Mouse (Mus musculus): ENCODE measurements around the gene Gm49510. TPM values are rescaled to one million over a fixed set of nuclear protein-coding genes. Genes with fewer than 3 reads are reported as not detected.

Gm49510 gene
- total and polyA plus RNA-seq, 3 experiments = 0.17 to 0.27 TPM; not detected in 1

- Histone ChIP-seq H3K27me3 (ENCODE audit: control insufficient read depth in 1 of 2, insufficient read depth in 2 of 2, low read length in 2 of 2) (no peaks in the 10 kb centered on the region), H3K79me2 (ENCODE audit: control insufficient read depth, insufficient read depth, low read length, poor library complexity) (no peaks in the 10 kb centered on the region), H3K36me3 (ENCODE audit: control insufficient read depth in 1 of 2, insufficient read depth in 2 of 2, low read length in 2 of 2) (peaks cover 0 to 10% of the 10 kb centered on the region in 2 experiments; a peak in 2 of 4 replicates), H3K27ac (ENCODE audit: control insufficient read depth, low read depth, low read length) (no peak overlapping the region), H3K9me3 (replicated peaks; ENCODE audit: insufficient read depth, low read length) (no peaks in the 10 kb centered on the region), H3K9ac (ENCODE audit: control insufficient read depth, low read depth, low read length, poor library complexity, severe bottlenecking) (peak overlapping the region; percentile 60), H3K4me1 (ENCODE audit: control insufficient read depth in 1 of 2, insufficient read depth in 2 of 2, low read length in 2 of 2) (peaks cover 7 to 23% of the 10 kb centered on the region in 2 experiments), H3K4me3 (ENCODE audit: control insufficient read depth in 1 of 2, insufficient read depth in 1 of 2, low read depth in 2 of 2, low read length in 2 of 2) (peak overlapping the region; percentile 51 to 87)
- TF ChIP-seq ELF1 (IDR thresholded peaks at IDR 0.05; ENCODE audit: low read depth, low read length) (no peak), TCF12 (IDR thresholded peaks at IDR 0.05; ENCODE audit: low read depth, low read length) (no peak), MEF2A (IDR thresholded peaks at IDR 0.05; ENCODE audit: extremely low read depth, insufficient replicate concordance, low read depth, low read length, poor library complexity, severe bottlenecking) (no peak), NELFE (IDR thresholded peaks at IDR 0.05; ENCODE audit: low read depth, low read length) (no peak), RCOR1 (IDR thresholded peaks at IDR 0.05; ENCODE audit: low read depth, low read length) (no peak), GABPA (IDR thresholded peaks at IDR 0.05; ENCODE audit: low read depth, low read length) (no peak), JUND (IDR thresholded peaks at IDR 0.05; ENCODE audit: low read depth, low read length) (no peak), ZC3H11A (IDR thresholded peaks at IDR 0.05; ENCODE audit: low read depth, low read length) (no peak), UBTF (IDR thresholded peaks at IDR 0.05; ENCODE audit: borderline replicate concordance, insufficient read depth, low read depth, low read length) (no peak), ZMIZ1 (IDR thresholded peaks at IDR 0.05; ENCODE audit: low read depth, low read length) (no peak), E2F4 (IDR thresholded peaks at IDR 0.05; ENCODE audit: borderline replicate concordance, low read depth, low read length) (no peak), HCFC1 (IDR thresholded peaks at IDR 0.05; ENCODE audit: low read depth, low read length) (no peak), GATA1 (IDR thresholded peaks at IDR 0.05; ENCODE audit: low read depth, low read length) (no peak), RAD21 (IDR thresholded peaks at IDR 0.05; ENCODE audit: low read depth, low read length) (no peak), POLR2AphosphoS5 (IDR thresholded peaks at IDR 0.05; ENCODE audit: borderline replicate concordance, low read depth, low read length) (no peak), TBP (IDR thresholded peaks at IDR 0.05; ENCODE audit: low read depth, low read length) (no peak)
- peak; percentile 20 for DNase-seq (ENCODE audit: low read depth, low spot score)
These were observed 48.8 kb downstream of the Gm49510 start for GRCm38 (mm10) chr15:78948152-78948725.

GRCm38 (mm10) chr15:78948883-78949282 lies 49.4 kb downstream of the Gm49510 start:
- TF ChIP-seq POLR2AphosphoS5 (IDR thresholded peaks at IDR 0.05; ENCODE audit: borderline replicate concordance, low read depth, low read length) = no peak
- no peak for TF ChIP-seq NELFE (IDR thresholded peaks at IDR 0.05; ENCODE audit: low read depth, low read length)
- TF ChIP-seq ZC3H11A (IDR thresholded peaks at IDR 0.05; ENCODE audit: low read depth, low read length) = no peak
- TF ChIP-seq CHD1 (IDR thresholded peaks at IDR 0.05; ENCODE audit: low read depth, low read length) = no peak
- TF ChIP-seq RCOR1 (IDR thresholded peaks at IDR 0.05; ENCODE audit: low read depth, low read length) = no peak
- no peaks in the 10 kb centered on the region for H3K27me3 ChIP-seq (ENCODE audit: control insufficient read depth in 1 of 2, insufficient read depth in 2 of 2, low read length in 2 of 2)
- no peak overlapping the region for H3K9ac ChIP-seq (ENCODE audit: control insufficient read depth, low read depth, low read length, poor library complexity, severe bottlenecking)

More at GRCm38 (mm10) chr15:78948883-78949282, 49.4 kb downstream of the Gm49510 start:
- no peaks in the 10 kb centered on the region for H3K9me3 ChIP-seq (replicated peaks; ENCODE audit: insufficient read depth, low read length)
- DNase-seq (ENCODE audit: low read depth, low spot score) = no peak
- H3K27ac ChIP-seq (ENCODE audit: control insufficient read depth, low read depth, low read length) = no peak overlapping the region
- H3K36me3 ChIP-seq (ENCODE audit: control insufficient read depth in 1 of 2, insufficient read depth in 2 of 2, low read length in 2 of 2) = peaks cover 0 to 10% of the 10 kb centered on the region in 2 experiments; a peak in 2 of 4 replicates
- H3K4me3 ChIP-seq (ENCODE audit: control insufficient read depth in 1 of 2, insufficient read depth in 1 of 2, low read depth in 2 of 2, low read length in 2 of 2) = no peak overlapping the region
- H3K79me2 ChIP-seq (ENCODE audit: control insufficient read depth, insufficient read depth, low read length, poor library complexity) = no peaks in the 10 kb centered on the region
- peaks cover 7 to 23% of the 10 kb centered on the region in 2 experiments for H3K4me1 ChIP-seq (ENCODE audit: control insufficient read depth in 1 of 2, insufficient read depth in 2 of 2, low read length in 2 of 2)

Data from MEL (cell line).